Mouse (Mus musculus) liver, embryonic 14.5 days (tissue): ENCODE measurements around the gene Ebf1. TPM values are rescaled to one million over a fixed set of nuclear protein-coding genes. Genes with fewer than 3 reads are reported as not detected.

Source experiments
- ATAC-seq: fragments of 200-750 bp; cut with Nextera tagmentation; 2 replicates; pipeline ENCODE4 v1.8.0; 2017; ENCODE audit warnings: moderate number of reproducible peaks, mild to moderate bottlenecking, moderate library complexity; ENCODE audit not compliant: insufficient read depth
- DNase-seq, 3 experiments: peaks; one replicate each; pipeline ENCODE4 v3.0.0-alpha.2; 2012 to 2013; ENCODE audit warnings: low read depth in 3 of 3, low spot score in 3 of 3
- H3K27ac ChIP-seq: fragments of 300-500 bp; sonication (generic); 2 replicates; pipeline ENCODE4 v1.5.1; 2014; ENCODE audit warnings: moderate library complexity, mild to moderate bottlenecking, control low read depth, inconsistent platforms
- H3K27me3 ChIP-seq: fragments of 300-500 bp; sonication (generic); 2 replicates; pipeline ENCODE4 v1.6.1; 2014; ENCODE audit warnings: mild to moderate bottlenecking, low read length, moderate library complexity; ENCODE audit not compliant: control insufficient read depth, insufficient read depth
- H3K36me3 ChIP-seq: fragments of 300-500 bp; sonication (generic); replicated peaks from 2 replicates; pipeline ENCODE4 v1.6.1; 2014; ENCODE audit warnings: low read depth; ENCODE audit not compliant: control insufficient read depth, insufficient read depth
- H3K4me1 ChIP-seq, 2 experiments: fragments of 200-500 bp in 1 of 2; fragments of 300-500 bp in 1 of 2; sonication (generic) in 1 of 2; replicated peaks; 2 replicates each; pipeline ENCODE4 v1.6.1; 2012 to 2014; ENCODE audit warnings: antibody characterized with exemption in 1 of 2, inconsistent platforms in 1 of 2, low read length in 1 of 2; ENCODE audit not compliant: control insufficient read depth in 2 of 2, insufficient read depth in 2 of 2
- H3K4me2 ChIP-seq: fragments of 300-500 bp; sonication (generic); 2 replicates; pipeline ENCODE4 v1.6.1; 2014; ENCODE audit warnings: low read depth, mild to moderate bottlenecking, control low read depth, moderate library complexity
- H3K4me3 ChIP-seq, 2 experiments: fragments of 200-500 bp in 1 of 2; fragments of 300-500 bp in 1 of 2; sonication (generic) in 1 of 2; 2 replicates each; pipeline ENCODE4 v1.5.1; 2012 to 2014; ENCODE audit warnings: low read depth in 2 of 2, low read length in 2 of 2, mild to moderate bottlenecking in 2 of 2, control low read depth in 1 of 2, inconsistent platforms in 1 of 2, moderate library complexity in 1 of 2; ENCODE audit not compliant: insufficient read depth in 1 of 2
- H3K9ac ChIP-seq: fragments of 300-500 bp; sonication (generic); replicated peaks from 2 replicates; pipeline ENCODE4 v1.6.1; 2014; ENCODE audit warnings: mild to moderate bottlenecking, control low read depth, moderate library complexity
- H3K9me3 ChIP-seq: fragments of 300-500 bp; sonication (generic); 2 replicates; pipeline ENCODE4 v1.6.1; 2016; ENCODE audit warnings: low read length, mixed read lengths; ENCODE audit not compliant: control insufficient read depth
- CTCF ChIP-seq: IDR thresholded peaks from 2 replicates; pipeline ENCODE4 v1.5.1; 2016; ENCODE audit warnings: antibody characterized with exemption, low read depth, control low read depth
- EP300 ChIP-seq: IDR thresholded peaks from 2 replicates; pipeline ENCODE4 v1.6.1; 2016; ENCODE audit warnings: antibody characterized with exemption, low read depth
- WGBS: fragments of 180-500 bp; shearing (Covaris S2); extraction: QIAGEN DNeasy Blood & Tissue Kit; methylation state at CpG from one replicate; pipeline ENCODE4 v1.1.7; 2014; ENCODE audit not compliant: insufficient replicate concordance; 5-methylcytosine and 5-hydroxymethylcytosine counted together
- polyA plus RNA-seq, 2 experiments: library from polyadenylated mRNA; depleted of rRNA in 1 of 2; stranded (reverse) in 1 of 2; unstranded in 1 of 2; fragments of >200 nt; fragmentation: Nextera tagmentation in 1 of 2; extraction: Ambion mirVana in 1 of 2; gene quantifications; 2 replicates each; pipeline versions ENCODE4 v1.2.1 to v1.2.3; 2012 to 2014

Ebf1 gene
- polyA plus RNA-seq, 2 experiments, result 0.20 to 0.34 TPM

DNA sequence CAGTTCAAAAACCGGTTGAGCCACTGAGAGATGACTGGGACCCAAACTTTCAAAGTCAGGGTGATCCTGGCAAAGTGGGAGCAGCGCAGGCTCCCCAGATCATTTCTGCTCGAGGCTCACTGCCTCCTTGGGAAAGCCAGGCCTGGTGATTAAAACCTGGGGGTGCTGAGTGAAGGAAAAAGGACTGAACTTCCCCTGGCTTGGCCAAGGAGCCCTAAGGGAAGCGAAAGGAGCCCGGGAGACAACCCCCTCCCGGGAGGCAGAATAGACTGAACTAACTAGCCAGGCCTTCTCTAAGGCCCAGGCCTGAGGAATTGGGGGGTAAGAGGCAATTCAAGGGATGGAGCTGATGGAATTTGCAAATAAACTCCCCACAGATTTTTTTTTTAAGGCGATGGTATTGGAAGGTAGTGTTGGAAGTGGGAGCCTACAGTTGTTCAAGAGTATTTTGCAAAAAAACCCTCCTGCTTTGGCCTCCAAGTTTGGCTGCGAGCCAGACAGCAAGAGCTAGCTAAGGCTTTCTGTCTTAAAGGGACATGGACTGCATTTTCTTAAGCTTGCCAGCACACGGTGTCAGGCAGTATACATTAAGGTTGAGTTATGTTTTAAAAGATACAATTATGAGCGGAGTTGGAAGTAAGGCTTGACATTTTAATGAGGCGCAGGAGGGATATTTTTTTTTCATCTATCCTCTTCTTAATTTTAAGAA is 5.1 kb downstream of the Ebf1 start:
- Histone ChIP-seq H3K9ac (no peak overlapping the region), H3K36me3 (no peaks in the 10 kb centered on the region), H3K27ac (no peak overlapping the region), H3K4me3 (no peak overlapping the region), H3K4me2 (no peak overlapping the region), H3K27me3 (peaks cover 49% of the 10 kb centered on the region), H3K9me3 (no peaks in the 10 kb centered on the region), H3K4me1 (no peaks in the 10 kb centered on the region)
- no peak for TF ChIP-seq CTCF
- TF ChIP-seq EP300, result no peak
- DNase-seq (no peak), ATAC-seq (no peak)
- 36% methylated on average over 11 of the region's 11 CpGs for WGBS

DNA sequence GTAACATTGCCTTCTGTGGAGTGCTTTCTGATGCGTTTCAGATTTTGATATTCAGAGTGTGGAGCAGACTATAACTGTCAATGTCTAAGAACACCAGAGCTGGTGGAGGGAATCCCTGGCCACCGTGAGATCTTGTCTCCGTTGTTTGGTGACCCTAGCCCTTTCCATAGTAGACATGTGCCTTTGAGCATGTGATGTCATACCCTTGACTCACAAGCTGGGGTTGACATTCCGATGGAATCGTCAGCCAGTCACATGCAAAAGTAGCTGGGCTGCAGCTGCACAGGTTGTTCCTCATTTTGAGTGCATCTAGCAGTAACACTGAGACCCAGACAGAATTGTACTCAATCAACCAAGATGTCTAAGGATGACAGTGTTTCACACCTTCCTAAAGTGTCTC is 7.4 kb downstream of the Ebf1 start:
- Histone ChIP-seq H3K27ac (no peak overlapping the region), H3K4me1 (no peaks in the 10 kb centered on the region), H3K9me3 (no peaks in the 10 kb centered on the region), H3K4me2 (no peak overlapping the region), H3K4me3 (no peak overlapping the region), H3K27me3 (peaks cover 25% of the 10 kb centered on the region), H3K9ac (no peak overlapping the region), H3K36me3 (no peaks in the 10 kb centered on the region)
- TF ChIP-seq CTCF (no peak), EP300 (no peak)
- DNase-seq (no peak), ATAC-seq (no peak)
- 35% methylated on average over 5 of the region's 5 CpGs for WGBS

GRCm38 (mm10) chr11:44626065-44626464 is 8.9 kb downstream of the Ebf1 start:
- H3K9ac ChIP-seq, result no peak overlapping the region
- WGBS, result 59% methylated on average over 10 of the region's 10 CpGs

DNA sequence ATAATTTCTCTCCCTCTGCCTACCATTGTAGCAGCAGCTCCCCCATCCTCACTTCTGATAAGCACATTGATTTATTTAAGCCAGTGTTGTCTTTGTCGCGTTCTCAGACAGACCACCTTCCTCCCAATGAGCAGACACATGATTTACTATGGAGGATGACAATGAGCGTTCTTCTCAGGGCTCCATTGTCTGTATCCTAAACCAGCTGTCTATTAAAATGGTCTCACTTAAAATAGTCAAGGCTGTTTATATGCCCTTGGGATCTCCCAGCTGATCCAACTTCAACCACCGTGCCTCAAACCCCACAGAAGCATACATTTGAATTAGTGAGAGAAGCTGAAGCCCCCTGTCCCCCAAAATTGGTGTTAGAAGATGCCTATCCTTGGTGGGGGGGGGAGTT is 11.3 kb downstream of the Ebf1 start:
- no peak overlapping the region for H3K4me2 ChIP-seq
- no peak overlapping the region for H3K27ac ChIP-seq
- H3K4me1 ChIP-seq, result no peaks in the 10 kb centered on the region
- no peak for DNase-seq
- no peak for TF ChIP-seq EP300
- no peak for TF ChIP-seq CTCF
- no peaks in the 10 kb centered on the region for H3K36me3 ChIP-seq
- no peaks in the 10 kb centered on the region for H3K27me3 ChIP-seq
- no peaks in the 10 kb centered on the region for H3K9me3 ChIP-seq
- no peak for ATAC-seq
- H3K4me3 ChIP-seq, result no peak overlapping the region
- whole genome bisulfite sequencing, result 45% methylated on average over 4 of the region's 4 CpGs
- H3K9ac ChIP-seq, result no peak overlapping the region

More at GRCm38 (mm10) chr11:44626065-44626464, 8.9 kb downstream of the Ebf1 start:
- no peak for TF ChIP-seq EP300
- H3K9me3 ChIP-seq, result no peaks in the 10 kb centered on the region
- DNase-seq (no peak), ATAC-seq (no peak)
- no peaks in the 10 kb centered on the region for H3K4me1 ChIP-seq
- H3K4me3 ChIP-seq, result no peak overlapping the region
- peaks cover 10% of the 10 kb centered on the region for H3K27me3 ChIP-seq
- no peaks in the 10 kb centered on the region for H3K36me3 ChIP-seq
- no peak overlapping the region for H3K4me2 ChIP-seq
- no peak overlapping the region for H3K27ac ChIP-seq

GRCm38 (mm10) chr11:44632064-44632968 is 15.2 kb downstream of the Ebf1 start:
- DNase-seq (no peak), ATAC-seq (no peak)
- 70% methylated on average over 15 of the region's 15 CpGs for WGBS
- no peaks in the 10 kb centered on the region for H3K4me1 ChIP-seq
- no peak overlapping the region for H3K4me3 ChIP-seq
- H3K27ac ChIP-seq, result no peak overlapping the region
- no peaks in the 10 kb centered on the region for H3K27me3 ChIP-seq
- TF ChIP-seq EP300 (no peak), CTCF (no peak)
- no peaks in the 10 kb centered on the region for H3K36me3 ChIP-seq
- H3K9ac ChIP-seq, result no peak overlapping the region
- no peaks in the 10 kb centered on the region for H3K9me3 ChIP-seq
- no peak overlapping the region for H3K4me2 ChIP-seq
